Mouse (Mus musculus) lung, embryonic 14.5 days (tissue): ENCODE results near the gene Pwp2. TPM values are rescaled to one million over a fixed set of nuclear protein-coding genes. Genes with fewer than 3 reads are reported as not detected.

Experiments
- polyA plus RNA-seq: library from polyadenylated mRNA; unstranded; fragments of >200 nt; fragmentation: Nextera tagmentation; extraction: Ambion mirVana; gene quantifications from 2 replicates; pipeline ENCODE4 v1.2.1, GENCODE M21; 2014

The Pwp2 gene
- polyA plus RNA-seq, 1 experiment from 2014 or later = 21.8 TPM

Other genes starting within 250 kb of the Pwp2 start
- 0.09 and 0.63 TPM in 2 replicates for gene Trpm2, start 214.6 kb downstream of the Pwp2 start, polyA plus RNA-seq
- gene 1810043G02Rik, start 206.6 kb downstream of the Pwp2 start, polyA plus RNA-seq = 24.6 and 28.1 TPM in 2 replicates
- 141 and 160 TPM in 2 replicates for gene Pfkl, start 175.1 kb downstream of the Pwp2 start, polyA plus RNA-seq
- gene Dnmt3l, start 143.2 kb downstream of the Pwp2 start, polyA plus RNA-seq = 1.4 TPM in 2 replicates
- gene Aire, start 141.5 kb downstream of the Pwp2 start, polyA plus RNA-seq = 0.95 and 1.5 TPM in 2 replicates
- gene Icosl, start 115.8 kb downstream of the Pwp2 start, polyA plus RNA-seq = 7.2 and 8.4 TPM in 2 replicates
- gene D10Jhu81e, start 15.4 kb downstream of the Pwp2 start, polyA plus RNA-seq = 16.7 and 19.7 TPM in 2 replicates
- 15.7 and 18.0 TPM in 2 replicates for gene Trappc10, start 59.5 kb upstream of the Pwp2 start, polyA plus RNA-seq
- 59.7 and 62.1 TPM in 2 replicates for gene Agpat3, start 167.3 kb upstream of the Pwp2 start, polyA plus RNA-seq
- 239 and 249 TPM in 2 replicates for gene Rrp1, start 227.9 kb upstream of the Pwp2 start, polyA plus RNA-seq
- 201 and 211 TPM in 2 replicates for gene Cstb, start 240.5 kb upstream of the Pwp2 start, polyA plus RNA-seq